Mouse (Mus musculus): ENCODE measurements around the gene Mtmr4.

- TF ChIP-seq CTCF (IDR thresholded peaks at IDR 0.05; ENCODE audit: borderline replicate concordance, insufficient read depth, low read length) (no peak), POLR2A (IDR thresholded peaks at IDR 0.05; ENCODE audit: low read depth, low read length) (no peak)
These were observed 73.7 kb downstream of the Mtmr4 start for GRCm38 (mm10) chr11:87665658-87666057.

Data from embryonic fibroblast, embryonic 13.5 days (primary cell).